Mouse (Mus musculus) thymus, postnatal 10 days (tissue): ENCODE measurements around the gene Ache.
A peak's percentile ranks its signal among the peaks of the same experiment; 100 is the strongest.
"Not testable (repeated sequence)": the region's sequence is repeated elsewhere in the genome, so short reads cannot be mapped to it uniquely, and the experiment has no call there.

Source experiments
- DNase-seq, 2 experiments: peaks; one replicate each; pipeline ENCODE4 v3.0.0; 2021; ENCODE audit warnings: low spot score in 2 of 2

The Ache gene

DNA sequence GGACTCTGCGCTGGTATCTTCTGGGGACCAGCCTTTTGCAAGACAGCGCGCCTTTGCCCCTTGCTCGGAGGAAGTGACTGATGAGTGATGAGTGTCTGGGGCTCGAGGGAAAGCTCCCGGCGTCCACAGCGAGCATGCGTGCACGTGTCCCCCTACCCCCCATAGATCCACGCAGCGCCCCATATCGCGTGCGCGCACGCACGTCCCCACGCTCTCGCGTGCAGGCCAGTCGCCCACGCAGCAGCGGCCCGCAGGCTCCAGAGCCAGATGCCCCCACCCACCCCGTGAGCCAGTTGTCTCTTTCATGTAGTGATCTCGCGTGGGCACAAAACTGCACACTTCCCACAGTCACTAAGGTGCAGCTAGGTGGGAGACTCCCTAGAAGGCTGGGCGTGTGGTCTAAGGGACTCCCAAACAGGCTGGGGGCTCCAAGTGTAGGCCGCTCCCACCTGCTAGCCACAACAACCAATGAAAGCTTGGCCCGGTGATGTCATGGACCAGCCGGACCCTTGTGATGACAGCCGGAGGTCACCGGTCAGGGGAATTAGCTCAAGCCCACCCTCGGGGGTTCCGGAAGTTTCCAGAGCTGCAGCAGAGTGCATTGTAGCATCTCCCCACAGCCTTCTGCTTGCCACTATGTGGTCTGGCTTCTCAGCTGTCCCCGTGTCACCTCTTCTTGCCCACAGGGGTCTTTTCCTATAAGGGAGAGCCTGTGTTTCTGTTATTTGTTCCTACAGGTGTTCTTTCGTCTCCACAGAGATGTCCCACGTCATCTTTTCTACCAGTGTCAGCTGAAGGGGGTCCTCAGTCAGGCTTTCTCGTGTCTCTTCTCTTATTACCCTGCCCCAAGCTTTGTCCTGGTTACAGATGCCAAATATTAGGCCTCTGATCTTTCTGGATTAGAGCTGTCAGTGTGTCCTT is at the start of gene Ache:
Gene Ache (plus strand): TSS at position 488 of the 921 bp plus-strand sequence.
- no peak for DNase-seq

DNA sequence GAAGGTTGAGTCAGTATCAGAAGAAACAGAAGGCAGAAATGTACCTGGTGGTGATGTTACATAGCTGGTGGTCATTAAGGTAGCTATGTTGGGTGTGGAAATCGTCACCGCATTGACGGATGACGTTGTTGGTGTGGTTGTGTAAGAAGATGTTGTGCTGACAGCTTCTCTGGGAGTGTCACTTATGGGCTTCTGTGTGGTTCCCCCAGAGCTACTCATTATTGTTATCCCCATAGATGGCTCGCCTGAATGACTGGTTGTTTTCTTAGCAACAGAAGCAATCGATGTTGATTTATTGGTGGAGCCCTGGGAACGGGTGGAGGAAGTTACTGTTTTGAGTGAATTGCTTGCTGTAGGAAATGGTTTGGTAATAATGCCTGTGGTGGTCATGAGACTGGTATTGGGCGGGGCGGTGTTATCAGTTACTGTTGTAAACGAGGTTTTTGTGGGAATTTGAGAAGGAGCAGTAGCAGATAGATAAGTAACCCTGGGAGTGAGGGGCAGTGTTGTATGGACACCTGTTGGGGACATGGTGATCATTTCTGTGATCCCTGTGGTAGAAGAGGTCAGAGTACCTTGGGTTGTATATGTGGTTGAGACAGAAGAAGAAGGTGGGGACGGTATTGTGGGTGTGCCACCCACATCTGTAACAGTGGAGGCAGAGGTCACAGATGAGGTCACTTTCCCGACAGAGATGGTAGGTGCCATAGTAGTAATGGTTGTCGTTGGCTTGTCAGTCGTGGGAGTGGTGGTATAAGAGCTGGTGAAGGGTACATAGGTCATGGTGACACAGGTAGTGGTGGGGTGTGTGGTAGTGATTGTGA is 23.2 kb upstream of the Ache start:
- no peak for DNase-seq

DNA sequence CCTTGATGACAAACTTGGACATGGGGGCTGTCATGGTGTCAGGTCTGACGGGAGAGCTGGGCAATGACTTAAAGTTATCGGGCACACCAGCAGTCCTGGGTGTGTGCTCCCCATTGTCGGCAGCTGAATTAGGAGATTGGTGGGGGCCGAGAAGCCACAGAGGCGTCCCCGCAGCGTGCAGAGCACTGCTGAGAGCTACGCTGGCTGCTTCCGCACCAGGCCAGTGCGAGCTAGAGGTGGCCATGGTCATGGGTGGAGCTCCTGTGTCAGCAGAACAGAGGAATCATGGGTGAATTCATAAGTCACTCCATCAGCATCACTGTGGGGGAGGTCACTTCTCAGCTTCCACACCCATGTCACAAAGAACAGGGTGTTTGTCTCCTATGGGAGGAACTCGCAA is 22.5 kb upstream of the Ache start:
- DNase-seq, result no peak

DNA sequence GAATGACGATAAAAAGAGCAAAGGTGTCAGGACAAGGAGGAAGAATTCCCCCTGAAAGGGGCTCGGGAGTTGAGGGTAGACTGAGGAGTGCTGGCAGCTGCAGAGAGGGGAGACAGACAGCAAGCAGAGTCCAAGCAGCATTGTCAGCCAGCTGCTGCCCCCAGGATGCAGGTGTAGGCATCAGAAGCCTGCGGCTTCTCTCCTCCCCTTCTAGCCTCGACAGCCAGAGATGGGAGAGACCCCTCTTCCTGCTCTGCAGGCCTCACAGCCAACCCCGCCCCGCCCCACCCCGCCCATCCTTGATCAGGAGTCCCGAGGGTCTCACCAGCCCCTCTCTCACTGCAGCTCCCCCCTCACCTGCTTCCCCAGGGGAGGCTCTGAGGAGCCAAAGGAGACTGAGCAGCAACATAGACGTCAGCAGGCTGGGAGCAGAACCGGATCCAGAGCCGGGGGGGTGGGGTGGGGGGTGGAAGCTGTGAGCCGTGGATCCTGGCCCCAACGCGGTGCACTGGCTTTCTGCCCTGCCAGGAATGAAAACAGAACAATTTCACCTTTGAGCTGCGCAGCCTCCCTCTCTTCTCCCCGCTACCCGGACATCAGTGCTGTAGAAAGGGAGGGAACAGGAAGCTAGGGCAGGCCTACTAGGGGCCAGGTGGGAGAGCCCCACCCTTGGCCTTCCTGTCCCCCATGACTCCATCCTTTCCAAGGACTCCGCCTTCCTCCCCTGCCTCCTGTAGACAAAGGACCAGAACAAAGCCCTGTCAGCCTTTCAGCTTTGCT is 19.0 kb upstream of the Ache start:
- peak; percentile 65 to 72 for DNase-seq

DNA sequence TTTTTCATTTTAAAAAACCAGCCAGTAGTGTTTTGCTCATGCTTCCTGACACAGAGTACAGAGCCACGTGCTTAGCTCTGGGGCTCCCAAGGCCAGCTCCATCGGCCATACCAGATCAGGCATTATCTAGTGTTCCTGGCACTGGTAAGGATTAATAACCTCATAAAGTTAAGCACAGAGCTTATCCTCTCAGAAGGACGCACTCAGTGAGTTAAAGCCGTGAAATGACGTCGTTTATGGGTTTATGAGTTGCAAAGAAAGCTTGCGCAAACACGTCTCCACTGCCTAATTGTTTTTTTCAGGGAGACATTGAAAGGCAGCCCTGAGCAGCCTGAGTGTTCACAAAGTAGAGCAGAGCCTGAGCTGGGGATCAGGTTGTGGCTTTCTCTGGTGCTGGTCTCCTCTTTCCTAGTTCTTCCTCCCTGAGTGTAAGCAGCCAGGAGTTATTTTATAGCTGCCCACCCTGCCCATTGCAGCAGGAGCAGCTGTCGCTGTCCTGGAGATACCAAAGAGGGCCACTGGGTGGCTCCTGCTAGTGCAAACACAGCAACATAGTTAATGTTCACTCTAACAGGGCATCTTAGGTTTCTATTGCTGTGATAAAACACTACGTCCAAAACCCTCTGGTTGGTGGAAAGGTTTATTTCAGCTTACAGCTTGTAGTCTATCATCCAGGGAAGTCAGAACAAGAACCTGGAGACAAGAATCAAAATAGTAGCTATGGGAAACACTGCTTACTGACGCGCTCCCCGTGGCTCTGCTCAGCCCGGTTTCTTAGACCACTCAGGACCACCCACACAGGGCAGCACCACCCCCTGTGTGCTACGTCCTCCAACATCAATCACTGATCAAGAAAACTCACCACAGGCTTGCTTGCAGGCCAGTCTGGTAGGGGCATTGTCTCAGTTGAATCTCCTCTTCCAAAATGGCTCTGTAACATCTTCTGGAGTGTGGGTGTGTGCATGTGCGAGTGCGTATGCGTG is 9.7 kb upstream of the Ache start:
- no peak for DNase-seq

DNA sequence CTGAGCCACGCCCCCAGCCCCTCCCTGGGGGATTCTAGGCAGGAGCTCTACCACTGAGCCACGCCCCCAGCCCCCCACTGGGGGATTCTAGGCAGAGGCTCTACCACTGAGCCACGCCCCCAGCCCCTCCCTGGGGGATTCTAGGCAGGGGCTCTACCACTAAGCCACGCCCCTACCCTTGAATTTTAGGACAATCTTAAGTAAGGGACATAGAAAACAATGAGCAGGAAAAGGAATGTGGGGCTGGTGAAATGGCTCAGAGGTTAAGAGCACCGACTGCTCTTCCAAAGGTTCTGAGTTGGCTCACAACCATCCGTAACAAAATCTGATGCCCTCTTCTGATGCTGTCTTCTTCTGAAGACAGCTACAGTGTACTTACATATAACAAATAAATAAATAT is 2.9 kb upstream of the Ache start:
- not testable (repeated sequence) for DNase-seq

DNA sequence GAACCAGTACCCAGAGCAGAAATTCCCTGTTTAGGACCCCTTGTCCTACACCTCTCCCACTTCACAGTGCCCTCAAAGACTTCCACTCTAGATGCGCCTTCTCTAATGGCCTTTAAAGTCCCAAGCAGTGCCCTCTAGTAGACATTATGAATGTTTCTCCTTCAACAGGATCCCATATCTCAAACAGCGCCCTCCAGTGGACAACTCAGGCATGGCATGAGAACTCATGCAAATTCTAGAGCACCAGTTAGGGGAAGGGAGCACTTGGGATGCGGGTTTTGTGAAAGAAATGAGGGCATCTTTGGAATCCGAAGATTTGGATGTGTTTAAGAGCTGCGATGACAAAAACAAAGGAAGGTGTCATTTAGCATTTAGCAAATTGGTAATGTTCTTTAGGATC is 2.3 kb upstream of the Ache start:
- no peak for DNase-seq

DNA sequence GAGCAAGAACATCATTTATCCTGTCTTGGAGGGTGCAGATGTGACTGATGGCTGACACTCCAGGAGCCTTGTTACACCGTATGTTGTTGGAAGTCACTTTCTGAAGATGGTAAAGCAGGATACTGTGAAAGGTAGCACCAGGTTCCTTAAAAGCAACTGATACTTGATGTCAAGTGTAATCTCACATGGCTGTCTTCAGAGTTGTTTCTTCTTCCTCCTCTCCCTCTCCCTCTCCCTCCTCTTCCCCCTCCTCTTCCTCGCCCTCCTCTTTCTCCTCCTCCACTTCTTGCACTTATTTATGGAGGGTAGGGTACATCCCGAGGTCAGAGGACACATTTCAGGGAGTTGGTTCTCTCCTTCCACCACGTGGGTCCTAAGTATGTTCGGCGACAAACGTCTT is 1.3 kb upstream of the Ache start:
- DNase-seq, result no peak

DNA sequence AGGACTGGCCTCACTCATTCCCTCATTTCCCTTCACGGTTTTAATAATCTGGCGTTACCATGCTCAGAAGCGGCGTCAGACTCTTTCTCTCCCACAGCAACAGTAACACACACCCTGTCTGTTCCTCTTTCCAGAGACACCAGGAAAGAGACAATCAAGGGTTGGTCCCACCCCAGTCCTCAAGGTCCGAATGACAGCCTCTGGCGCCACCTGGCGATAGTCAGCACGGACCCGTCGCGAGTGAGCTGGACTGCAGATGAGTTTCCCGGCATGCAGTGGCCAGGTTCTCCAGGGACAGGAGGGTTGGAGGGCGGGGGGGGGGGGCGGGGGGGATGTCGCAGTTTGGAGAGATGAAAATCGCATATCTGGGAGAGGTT is 676 bp upstream of the Ache start:
- DNase-seq, result peak; percentile 75 to 90

DNA sequence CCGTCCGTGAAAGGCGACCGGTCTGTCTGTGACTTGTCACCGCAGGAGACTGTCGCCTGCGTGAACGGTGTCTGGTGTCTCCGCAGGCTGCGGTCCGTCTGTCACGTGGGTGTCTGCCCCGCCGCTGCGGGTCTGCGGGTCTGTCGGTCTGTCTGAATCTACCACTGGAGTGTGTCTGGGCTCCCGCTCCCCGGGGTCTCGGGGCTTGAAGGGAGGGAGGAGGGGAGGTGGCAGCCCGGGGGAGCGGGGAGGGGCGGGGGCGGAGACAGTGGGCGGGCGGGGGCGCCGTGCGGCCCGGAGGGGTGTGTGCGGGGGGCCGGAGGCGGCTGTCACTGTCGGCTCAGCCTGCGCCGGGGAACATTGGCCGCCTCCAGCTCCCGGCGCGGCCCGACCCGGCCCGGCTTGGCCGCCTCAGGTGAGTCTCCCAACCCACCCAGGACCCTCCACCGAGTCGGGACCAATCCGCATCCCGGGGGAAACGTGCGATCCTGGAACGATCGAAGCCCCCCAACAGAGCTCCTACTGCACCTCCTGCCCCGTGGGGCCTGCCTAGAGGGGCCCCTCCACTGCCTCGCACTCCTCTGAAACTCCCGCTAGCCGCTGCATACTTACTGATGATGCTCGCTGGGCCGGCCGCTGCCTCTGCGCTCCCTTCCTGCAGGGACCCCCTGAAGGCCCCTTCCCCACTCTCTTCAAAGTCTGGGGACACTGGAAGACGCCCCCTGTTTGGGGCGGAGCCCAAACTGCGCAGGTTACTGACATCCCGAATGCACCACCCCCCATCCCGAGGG is 829 bp downstream of the Ache start:
- DNase-seq, result no peak

DNA sequence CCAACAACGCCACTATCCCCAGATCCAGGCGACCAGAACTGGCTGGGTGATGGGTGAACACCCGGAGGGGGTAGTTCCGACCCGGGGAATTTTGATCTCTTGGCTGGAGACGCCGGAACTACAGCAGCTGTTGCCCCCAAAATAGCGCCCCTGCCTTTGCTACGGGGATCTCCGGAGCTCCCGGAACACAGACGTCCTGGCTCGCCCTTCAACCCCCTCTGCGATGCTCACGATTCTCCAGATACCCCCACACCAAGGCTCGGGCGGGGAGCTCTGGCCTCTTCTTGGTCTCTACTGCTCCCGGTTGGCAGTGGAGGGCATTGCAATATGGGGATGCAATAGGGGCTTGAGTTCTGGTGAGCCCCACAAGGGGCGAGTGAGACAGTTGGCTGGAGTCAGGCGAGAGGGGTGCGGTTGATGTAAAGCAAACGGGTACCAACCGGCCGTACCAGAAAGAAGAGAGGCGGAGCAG is 1.7 kb downstream of the Ache start:
- peak; percentile 52 to 63 for DNase-seq

DNA sequence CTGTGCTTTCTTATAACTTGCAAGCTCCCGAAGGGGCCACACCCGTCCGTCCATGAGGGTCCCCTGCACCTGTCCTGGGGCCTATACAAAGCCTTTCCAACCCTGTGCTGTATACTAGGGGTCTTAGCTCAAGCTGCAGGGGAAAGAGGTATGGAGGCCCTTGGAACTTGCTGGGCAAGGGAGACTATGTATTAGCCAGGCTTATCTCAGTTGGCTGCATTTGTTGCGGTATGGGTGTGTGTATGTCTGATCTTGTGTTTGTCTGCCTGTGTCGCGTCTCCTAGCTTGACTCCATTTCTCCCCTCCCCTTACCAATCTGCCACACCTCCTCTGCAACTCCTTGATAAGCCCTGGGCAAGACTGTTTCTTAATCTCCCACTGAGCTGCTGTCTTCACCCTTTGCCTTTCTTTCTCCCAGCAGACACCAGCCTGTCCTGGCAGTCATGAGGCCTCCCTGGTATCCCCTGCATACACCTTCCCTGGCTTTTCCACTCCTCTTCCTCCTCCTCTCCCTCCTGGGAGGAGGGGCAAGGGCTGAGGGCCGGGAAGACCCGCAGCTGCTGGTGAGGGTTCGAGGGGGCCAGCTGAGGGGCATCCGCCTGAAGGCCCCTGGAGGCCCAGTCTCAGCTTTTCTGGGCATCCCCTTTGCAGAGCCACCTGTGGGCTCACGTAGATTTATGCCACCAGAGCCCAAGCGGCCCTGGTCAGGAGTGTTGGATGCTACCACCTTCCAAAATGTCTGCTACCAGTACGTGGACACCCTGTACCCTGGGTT is 2.5 kb downstream of the Ache start:
- DNase-seq, result no peak

DNA sequence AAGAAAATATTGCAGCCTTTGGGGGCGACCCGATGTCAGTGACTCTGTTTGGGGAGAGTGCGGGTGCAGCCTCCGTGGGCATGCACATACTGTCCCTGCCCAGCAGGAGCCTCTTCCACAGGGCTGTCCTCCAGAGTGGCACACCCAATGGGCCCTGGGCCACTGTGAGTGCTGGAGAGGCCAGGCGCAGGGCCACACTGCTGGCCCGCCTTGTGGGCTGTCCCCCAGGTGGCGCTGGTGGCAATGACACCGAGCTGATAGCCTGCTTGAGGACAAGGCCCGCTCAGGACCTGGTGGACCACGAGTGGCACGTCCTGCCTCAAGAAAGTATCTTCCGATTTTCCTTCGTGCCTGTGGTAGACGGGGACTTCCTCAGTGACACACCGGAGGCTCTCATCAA is 3.4 kb downstream of the Ache start:
- peak in 1 of 2 experiments; percentile 44 for DNase-seq

DNA sequence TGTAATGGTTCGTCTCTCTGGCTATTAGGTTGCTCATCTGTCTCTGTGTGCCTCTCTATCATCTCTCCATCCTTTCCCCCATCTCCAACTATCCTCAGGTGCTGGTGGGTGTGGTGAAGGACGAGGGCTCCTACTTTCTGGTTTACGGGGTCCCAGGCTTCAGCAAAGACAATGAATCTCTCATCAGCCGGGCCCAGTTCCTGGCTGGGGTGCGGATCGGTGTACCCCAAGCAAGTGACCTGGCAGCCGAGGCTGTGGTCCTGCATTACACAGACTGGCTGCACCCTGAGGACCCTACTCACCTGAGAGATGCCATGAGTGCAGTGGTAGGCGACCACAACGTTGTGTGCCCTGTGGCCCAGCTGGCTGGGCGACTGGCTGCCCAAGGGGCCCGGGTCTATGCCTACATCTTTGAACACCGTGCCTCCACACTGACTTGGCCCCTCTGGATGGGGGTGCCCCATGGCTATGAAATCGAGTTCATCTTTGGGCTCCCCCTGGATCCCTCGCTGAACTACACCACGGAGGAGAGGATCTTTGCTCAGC is 4.1 kb downstream of the Ache start:
- DNase-seq, result no peak

DNA sequence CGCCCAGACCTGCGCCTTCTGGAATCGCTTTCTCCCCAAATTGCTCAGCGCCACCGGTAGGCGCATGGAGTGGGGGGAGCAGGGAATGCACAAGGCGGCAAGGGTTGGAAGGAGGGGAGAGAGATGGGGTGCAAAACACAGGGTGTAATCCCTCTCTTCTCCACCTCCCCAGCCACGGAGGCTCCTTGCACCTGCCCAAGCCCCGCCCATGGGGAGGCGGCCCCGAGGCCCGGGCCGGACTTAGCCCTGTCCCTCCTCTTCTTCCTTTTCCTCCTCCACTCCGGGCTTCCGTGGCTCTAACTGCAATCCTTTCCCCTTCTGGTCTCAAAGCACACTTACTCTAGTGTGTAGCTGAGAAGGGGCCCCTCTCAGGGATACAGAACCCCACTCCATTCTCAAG is 6.0 kb downstream of the Ache start:
- peak in 1 of 2 experiments; percentile 38 for DNase-seq

DNA sequence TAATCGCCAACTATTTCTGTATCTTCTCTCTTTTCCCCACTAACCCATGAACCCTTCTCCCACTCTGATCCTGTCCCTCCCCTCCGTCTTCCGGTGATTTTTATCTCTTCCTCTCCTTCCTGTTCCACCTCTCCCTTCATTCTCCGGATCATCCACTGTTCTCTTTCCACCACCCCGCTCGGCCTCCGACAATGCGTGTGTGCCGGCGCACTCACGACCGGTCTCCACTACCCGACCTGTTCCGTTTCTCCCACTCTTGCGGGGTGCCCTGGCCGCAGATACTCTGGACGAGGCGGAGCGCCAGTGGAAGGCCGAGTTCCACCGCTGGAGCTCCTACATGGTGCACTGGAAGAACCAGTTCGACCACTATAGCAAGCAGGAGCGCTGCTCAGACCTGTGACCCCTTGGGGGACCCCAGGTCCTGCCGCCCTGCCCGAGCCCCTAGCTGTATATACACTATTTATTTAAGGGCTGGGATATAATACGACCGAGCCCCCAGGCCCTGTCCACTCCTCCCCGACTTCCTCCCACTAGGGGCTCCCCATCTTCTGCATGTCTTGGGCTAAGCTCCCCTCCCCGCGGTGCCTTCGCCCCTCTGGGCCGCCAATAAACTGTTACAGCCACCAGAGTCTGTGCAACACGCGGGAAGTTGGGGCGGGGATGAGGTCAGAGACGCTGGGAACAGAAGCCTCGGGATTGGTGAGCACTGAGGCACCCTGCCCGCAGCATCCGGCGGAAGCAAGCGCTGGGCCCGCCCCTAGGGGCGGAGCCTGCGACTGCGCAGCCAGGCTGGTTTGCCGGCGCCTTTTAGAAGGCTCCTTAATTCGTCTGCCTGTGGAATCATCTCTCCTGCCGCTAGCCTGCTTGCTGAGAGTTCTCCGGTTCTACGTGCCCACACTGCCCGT is 6.8 kb downstream of the Ache start, which contains the start of gene Ufsp1:
Gene Ufsp1 (plus strand): TSS at position 791 of the 905 bp plus-strand sequence.
- peak; percentile 91 to 93 for DNase-seq

DNA sequence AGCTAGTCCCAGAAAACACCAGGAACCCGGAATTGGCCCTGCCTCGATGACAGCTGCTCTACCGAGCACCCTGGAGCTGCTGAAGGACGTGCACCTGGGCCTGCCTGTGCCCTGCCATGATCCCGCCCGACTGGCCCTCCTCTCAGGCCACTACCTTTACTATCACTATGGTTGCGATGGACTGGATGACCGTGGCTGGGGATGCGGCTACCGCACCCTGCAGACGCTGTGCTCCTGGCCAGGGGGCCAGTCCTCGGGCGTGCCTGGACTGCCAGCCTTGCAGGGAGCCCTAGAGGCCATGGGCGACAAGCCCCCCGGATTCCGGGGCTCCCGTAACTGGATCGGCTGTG is 7.4 kb downstream of the Ache start:
- DNase-seq, result no peak

DNA sequence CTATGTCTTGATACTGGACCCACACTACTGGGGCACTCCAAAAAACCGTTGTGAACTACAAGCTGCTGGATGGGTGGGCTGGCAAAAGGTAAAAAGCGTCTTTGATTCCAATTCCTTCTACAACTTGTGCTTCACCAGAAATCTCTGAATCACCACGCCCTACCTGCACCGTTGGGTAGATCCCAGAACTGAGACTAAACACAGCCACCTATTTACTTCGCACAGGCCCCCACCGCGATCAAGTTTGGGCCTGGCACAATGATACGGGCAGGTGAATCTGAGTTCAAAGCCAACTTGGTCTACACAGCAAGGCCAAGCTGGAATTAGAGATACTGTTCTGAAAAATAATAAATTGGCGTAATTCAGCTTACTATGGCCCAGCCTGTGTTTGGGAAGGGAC is 8.0 kb downstream of the Ache start:
- no peak for DNase-seq
